Mouse (Mus musculus): ENCODE data around the gene Plppr1. TPM values are rescaled to one million over a fixed set of nuclear protein-coding genes. Genes with fewer than 3 reads are reported as not detected.
A peak's percentile ranks its signal among the peaks of the same experiment; 100 is the strongest.

Plppr1 gene
- polyA plus RNA-seq, 1 experiment from 2014 or later: 0.39 TPM

DNA sequence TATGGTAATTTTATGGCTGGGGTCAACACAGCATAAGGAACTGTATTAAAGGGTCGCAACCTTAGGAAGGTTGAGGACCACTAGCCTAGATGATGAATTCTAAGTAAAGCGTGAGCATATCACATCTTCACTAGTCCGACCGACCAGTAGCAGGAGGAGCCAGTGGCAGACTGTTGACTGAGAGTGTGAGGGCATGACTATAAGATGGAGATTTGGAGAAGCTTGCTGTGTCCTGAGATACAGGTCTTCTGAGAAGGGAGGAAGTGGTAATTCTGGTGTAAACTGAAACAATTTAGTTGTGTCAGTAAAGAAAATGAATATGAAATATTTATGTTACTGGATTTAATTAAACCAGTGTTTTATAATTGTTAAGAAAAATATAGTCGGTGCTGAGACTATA, 180.4 kb downstream of the Plppr1 start:
- no peak for ATAC-seq (ENCODE audit: insufficient read depth)
- no peak overlapping the region for H3K9ac ChIP-seq
- H3K9me3 ChIP-seq (replicated peaks): no peaks in the 10 kb centered on the region
- H3K36me3 ChIP-seq (replicated peaks): no peaks in the 10 kb centered on the region
- H3K27me3 ChIP-seq: no peaks in the 10 kb centered on the region
- WGBS (ENCODE audit: insufficient replicate concordance): 65% methylated on average over 5 of the region's 5 CpGs
- no peak overlapping the region for H3K4me2 ChIP-seq
- no peak overlapping the region for H3K4me3 ChIP-seq (replicated peaks)
- H3K27ac ChIP-seq (replicated peaks): no peak overlapping the region
- no peaks in the 10 kb centered on the region for H3K4me1 ChIP-seq (replicated peaks)

DNA sequence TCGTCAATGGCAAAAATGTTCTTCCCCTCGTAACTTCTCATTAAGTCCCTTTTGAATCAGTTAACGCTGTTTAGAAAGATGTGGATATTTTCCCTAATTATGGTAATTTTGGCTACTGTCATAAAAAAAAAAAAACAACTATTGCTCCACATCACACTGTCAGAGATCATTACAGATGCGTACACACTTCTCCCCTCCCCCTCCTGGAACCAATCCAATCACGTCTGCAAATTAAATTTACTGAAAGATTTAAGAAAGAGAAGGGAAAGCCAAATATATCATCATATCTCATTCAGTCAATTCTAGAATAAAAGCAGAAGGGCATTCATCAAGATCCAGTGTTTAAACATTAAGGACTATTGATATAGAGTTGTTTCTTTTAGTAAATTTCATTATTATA, 185.7 kb downstream of the Plppr1 start:
- no peaks in the 10 kb centered on the region for H3K27me3 ChIP-seq
- 61% methylated on average over 5 of the region's 5 CpGs for WGBS (ENCODE audit: insufficient replicate concordance)
- no peak overlapping the region for H3K9ac ChIP-seq
- no peaks in the 10 kb centered on the region for H3K36me3 ChIP-seq (replicated peaks)
- H3K27ac ChIP-seq (replicated peaks): no peak overlapping the region
- no peak overlapping the region for H3K4me3 ChIP-seq (replicated peaks)
- no peaks in the 10 kb centered on the region for H3K9me3 ChIP-seq (replicated peaks)
- H3K4me2 ChIP-seq: no peak overlapping the region
- no peak for ATAC-seq (ENCODE audit: insufficient read depth)
- H3K4me1 ChIP-seq (replicated peaks): no peaks in the 10 kb centered on the region

DNA sequence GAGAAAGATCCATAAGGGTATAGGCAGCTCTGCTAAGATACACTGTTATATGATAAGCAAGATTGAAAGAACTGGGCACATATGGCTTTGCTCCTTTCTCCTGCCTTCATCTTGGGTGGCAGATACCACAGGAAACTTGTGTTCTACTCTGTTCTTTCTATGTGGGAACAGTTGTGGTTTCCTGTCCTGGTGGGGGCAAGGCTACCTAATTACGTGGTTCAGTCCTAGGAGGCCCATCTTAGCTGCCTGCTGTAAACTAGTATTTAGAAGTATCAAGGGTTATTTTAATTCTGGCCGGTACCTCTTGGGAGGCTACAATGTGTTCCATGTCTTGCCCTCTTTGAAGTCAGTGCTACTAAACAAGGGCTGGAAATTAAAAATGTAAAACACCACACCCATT, 186.2 kb downstream of the Plppr1 start:
- Histone ChIP-seq H3K9ac (no peak overlapping the region), H3K4me2 (no peak overlapping the region), H3K36me3 (replicated peaks) (no peaks in the 10 kb centered on the region), H3K27ac (replicated peaks) (no peak overlapping the region), H3K4me3 (replicated peaks) (no peak overlapping the region), H3K27me3 (no peaks in the 10 kb centered on the region), H3K9me3 (replicated peaks) (no peaks in the 10 kb centered on the region), H3K4me1 (replicated peaks) (no peaks in the 10 kb centered on the region)
- 17% methylated on average over 2 of the region's 2 CpGs for WGBS (ENCODE audit: insufficient replicate concordance)
- ATAC-seq (ENCODE audit: insufficient read depth): no peak

- Histone ChIP-seq H3K4me1 (replicated peaks) (no peaks in the 10 kb centered on the region), H3K9me3 (replicated peaks) (no peaks in the 10 kb centered on the region), H3K27ac (replicated peaks) (no peak overlapping the region), H3K27me3 (no peaks in the 10 kb centered on the region), H3K4me2 (no peak overlapping the region), H3K36me3 (replicated peaks) (no peaks in the 10 kb centered on the region), H3K4me3 (replicated peaks) (no peak overlapping the region), H3K9ac (no peak overlapping the region)
- 14% methylated on average over 3 of the region's 3 CpGs for WGBS (ENCODE audit: insufficient replicate concordance)
- no peak for ATAC-seq (ENCODE audit: insufficient read depth)
Observed at GRCm38 (mm10) chr4:49251262-49251661, 192.2 kb downstream of the Plppr1 start.

DNA sequence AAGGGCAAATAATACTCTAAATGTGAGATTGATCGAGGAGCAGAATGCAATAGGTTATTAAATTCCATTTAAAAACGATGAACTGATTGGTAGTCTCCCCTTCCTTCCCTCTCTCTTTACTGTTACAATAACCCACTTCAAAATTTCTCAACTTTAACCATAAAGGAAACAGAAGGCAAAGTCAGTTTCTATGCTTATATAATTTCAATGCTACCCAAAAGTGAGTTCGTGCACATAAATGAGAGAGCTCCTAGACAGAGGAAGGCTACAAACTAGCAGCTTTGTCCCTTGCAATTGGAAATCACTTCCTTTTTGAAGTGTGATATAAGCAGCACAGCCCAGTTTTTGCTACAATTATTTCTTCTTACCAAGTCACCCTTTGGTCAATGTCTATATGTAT, 193.1 kb downstream of the Plppr1 start:
- Histone ChIP-seq H3K4me3 (replicated peaks) (no peak overlapping the region), H3K4me1 (replicated peaks) (no peaks in the 10 kb centered on the region), H3K4me2 (no peak overlapping the region), H3K9ac (no peak overlapping the region), H3K9me3 (replicated peaks) (no peaks in the 10 kb centered on the region), H3K36me3 (replicated peaks) (no peaks in the 10 kb centered on the region), H3K27ac (replicated peaks) (no peak overlapping the region), H3K27me3 (no peaks in the 10 kb centered on the region)
- WGBS (ENCODE audit: insufficient replicate concordance): 44% methylated on average over 3 of the region's 3 CpGs
- no peak for ATAC-seq (ENCODE audit: insufficient read depth)

- H3K27ac ChIP-seq (replicated peaks): no peak overlapping the region
- no peak overlapping the region for H3K9ac ChIP-seq
- H3K4me2 ChIP-seq: no peak overlapping the region
- H3K9me3 ChIP-seq (replicated peaks): no peaks in the 10 kb centered on the region
- H3K27me3 ChIP-seq: no peaks in the 10 kb centered on the region
- H3K36me3 ChIP-seq (replicated peaks): no peaks in the 10 kb centered on the region
- H3K4me1 ChIP-seq (replicated peaks): no peaks in the 10 kb centered on the region
- no peak for ATAC-seq (ENCODE audit: insufficient read depth)
- no peak overlapping the region for H3K4me3 ChIP-seq (replicated peaks)
- 78% methylated on average over 5 of the region's 5 CpGs for WGBS (ENCODE audit: insufficient replicate concordance)
Observed at GRCm38 (mm10) chr4:49278515-49278914, 219.4 kb downstream of the Plppr1 start.

GRCm38 (mm10) chr4:49284692-49285291, 225.7 kb downstream of the Plppr1 start:
- ATAC-seq (ENCODE audit: insufficient read depth): no peak
- no peaks in the 10 kb centered on the region for H3K27me3 ChIP-seq
- no peak overlapping the region for H3K4me2 ChIP-seq
- WGBS (ENCODE audit: insufficient replicate concordance): 72% methylated on average over 15 of the region's 15 CpGs
- no peak overlapping the region for H3K9ac ChIP-seq
- no peak overlapping the region for H3K4me3 ChIP-seq (replicated peaks)
- H3K9me3 ChIP-seq (replicated peaks): no peaks in the 10 kb centered on the region
- no peaks in the 10 kb centered on the region for H3K4me1 ChIP-seq (replicated peaks)
- H3K36me3 ChIP-seq (replicated peaks): no peaks in the 10 kb centered on the region
- no peak overlapping the region for H3K27ac ChIP-seq (replicated peaks)

- Histone ChIP-seq H3K4me3 (replicated peaks) (no peak overlapping the region), H3K9ac (no peak overlapping the region), H3K9me3 (replicated peaks) (no peaks in the 10 kb centered on the region), H3K4me1 (replicated peaks) (no peaks in the 10 kb centered on the region), H3K27me3 (no peaks in the 10 kb centered on the region), H3K27ac (replicated peaks) (no peak overlapping the region), H3K36me3 (replicated peaks) (no peaks in the 10 kb centered on the region), H3K4me2 (no peak overlapping the region)
- WGBS (ENCODE audit: insufficient replicate concordance): 79% methylated on average over 15 of the region's 15 CpGs
- peak; percentile 18; the same call in 1 of the 2 replicates for ATAC-seq (ENCODE audit: insufficient read depth)
Observed at GRCm38 (mm10) chr4:49285340-49286196, 226.5 kb downstream of the Plppr1 start.

- ATAC-seq (ENCODE audit: insufficient read depth): no peak
- Histone ChIP-seq H3K4me2 (no peak overlapping the region), H3K27me3 (no peaks in the 10 kb centered on the region), H3K27ac (replicated peaks) (no peak overlapping the region), H3K9ac (no peak overlapping the region), H3K4me1 (replicated peaks) (no peaks in the 10 kb centered on the region), H3K9me3 (replicated peaks) (no peaks in the 10 kb centered on the region), H3K4me3 (replicated peaks) (no peak overlapping the region), H3K36me3 (replicated peaks) (no peaks in the 10 kb centered on the region)
- 69% methylated on average over 4 of the region's 4 CpGs for WGBS (ENCODE audit: insufficient replicate concordance)
Observed at GRCm38 (mm10) chr4:49286197-49286492, 227.1 kb downstream of the Plppr1 start.

GRCm38 (mm10) chr4:49296434-49296833, 237.4 kb downstream of the Plppr1 start:
- no peaks in the 10 kb centered on the region for H3K4me1 ChIP-seq (replicated peaks)
- WGBS (ENCODE audit: insufficient replicate concordance): 58% methylated on average over 1 of the region's 1 CpGs
- no peak for ATAC-seq (ENCODE audit: insufficient read depth)

DNA sequence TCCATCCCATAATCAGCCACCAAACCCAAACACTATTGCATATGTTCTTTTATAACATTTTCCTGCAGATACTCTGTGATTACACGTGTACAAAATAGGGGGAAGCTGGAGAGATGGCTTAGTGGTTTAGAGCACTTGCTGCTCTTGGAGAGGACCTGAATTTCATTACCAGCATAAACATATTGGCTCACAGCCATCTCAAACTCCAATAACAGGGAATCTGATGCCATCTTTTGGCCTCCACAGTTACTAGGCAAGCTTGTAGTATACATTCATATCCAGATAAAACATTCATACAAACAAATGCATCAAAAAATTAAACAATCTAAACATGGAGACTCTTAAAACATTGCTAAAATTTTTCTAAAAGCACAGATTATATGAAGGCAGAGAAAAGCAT, 240.5 kb downstream of the Plppr1 start:
- H3K4me2 ChIP-seq: no peak overlapping the region
- WGBS (ENCODE audit: insufficient replicate concordance): 15% methylated on average over 1 of the region's 1 CpGs
- no peak overlapping the region for H3K9ac ChIP-seq
- no peaks in the 10 kb centered on the region for H3K27me3 ChIP-seq
- H3K9me3 ChIP-seq (replicated peaks): no peaks in the 10 kb centered on the region
- no peak overlapping the region for H3K27ac ChIP-seq (replicated peaks)
- H3K36me3 ChIP-seq (replicated peaks): no peaks in the 10 kb centered on the region
- no peak for ATAC-seq (ENCODE audit: insufficient read depth)
- no peaks in the 10 kb centered on the region for H3K4me1 ChIP-seq (replicated peaks)
- H3K4me3 ChIP-seq (replicated peaks): no peak overlapping the region

More at GRCm38 (mm10) chr4:49296434-49296833, 237.4 kb downstream of the Plppr1 start:
- Histone ChIP-seq H3K9me3 (replicated peaks) (no peaks in the 10 kb centered on the region), H3K27me3 (no peaks in the 10 kb centered on the region), H3K36me3 (replicated peaks) (no peaks in the 10 kb centered on the region), H3K4me3 (replicated peaks) (no peak overlapping the region), H3K9ac (no peak overlapping the region), H3K4me2 (no peak overlapping the region), H3K27ac (replicated peaks) (no peak overlapping the region)
